12 mouse cellular contexts compared by ENCODE assay signal in genomic region chr15:36361522-36362148, GRCm38 (mm10).
DNase-seq lines count a peak whose midpoint lies in the region; ATAC-seq and TF ChIP-seq lines count a peak whose summit lies in the region.
"Had no signal": no experiment of that assay in that cellular context is flagged by ENCODE, and none has a peak within 500 bp of the region (broad histone marks: within the 10 kb centered on the region; RNA-seq: fewer than 3 reads in every experiment).

No protein-coding gene starts in this region.

- WGBS in heart, embryonic 12.5 days = 51% methylated on average over 7 of the region's 7 CpGs
- WGBS in midbrain, embryonic 10.5 days = 70% methylated on average over 7 of the region's 7 CpGs
- WGBS in midbrain, embryonic 11.5 days = 61% methylated on average over 7 of the region's 7 CpGs
- 48% methylated on average over 7 of the region's 7 CpGs for WGBS in midbrain, postnatal 0 days

- H3K4me2 ChIP-seq in heart, embryonic 12.5 days = no peak overlapping the region
- no peak overlapping the region for H3K4me2 ChIP-seq in midbrain, embryonic 11.5 days
- H3K4me2 ChIP-seq in midbrain, postnatal 0 days (ENCODE audit: low read depth, low read length, poor library complexity, severe bottlenecking) = no peak overlapping the region

- H3K9me3 ChIP-seq in heart, embryonic 12.5 days (replicated peaks) = no peaks in the 10 kb centered on the region
- no peaks in the 10 kb centered on the region for H3K9me3 ChIP-seq in midbrain, embryonic 10.5 days (replicated peaks)
- H3K9me3 ChIP-seq in midbrain, embryonic 11.5 days (ENCODE audit: control insufficient read depth, low read length) = no peaks in the 10 kb centered on the region
- no peaks in the 10 kb centered on the region for H3K9me3 ChIP-seq in erythroblast, embryonic 14.5 days (ENCODE audit: control insufficient read depth, low read length)
- no peaks in the 10 kb centered on the region for H3K9me3 ChIP-seq in midbrain, postnatal 0 days (ENCODE audit: low read length)
- H3K9me3 ChIP-seq: G1E had no signal

- peak overlapping the region; percentile 63 for H3K27ac ChIP-seq in heart, embryonic 12.5 days (ENCODE audit: poor library complexity, severe bottlenecking)
- H3K27ac ChIP-seq in midbrain, embryonic 10.5 days (replicated peaks) = peak overlapping the region; percentile 67; the same call in 1 of the 2 replicates
- no peak overlapping the region for H3K27ac ChIP-seq in midbrain, embryonic 11.5 days (ENCODE audit: low read depth, low read length)
- H3K27ac ChIP-seq in midbrain, postnatal 0 days (ENCODE audit: low read depth, low read length) = no peak overlapping the region

- no peak for DNase-seq in heart, postnatal 36 days
- no peak for DNase-seq in midbrain, embryonic 10.5 days (ENCODE audit: low spot score)
- no peak for DNase-seq in midbrain, embryonic 11.5 days (ENCODE audit: low spot score, missing footprints)
- peak; percentile 27 for DNase-seq in midbrain, postnatal 0 days (ENCODE audit: low spot score)
- DNase-seq in left cerebral cortex, postnatal 25 days (ENCODE audit: low spot score in 2 of 2) = no peak
- DNase-seq in cerebellum, adult 11-12 months = no peak
- DNase-seq: adrenal gland, adult 8-10 months; cerebellum, postnatal 10 days; layer of hippocampus, postnatal 36 days had no signal

- H3K9ac ChIP-seq in heart, embryonic 12.5 days = no peak overlapping the region
- H3K9ac ChIP-seq in midbrain, embryonic 11.5 days (ENCODE audit: low read length) = no peak overlapping the region
- H3K9ac ChIP-seq in midbrain, postnatal 0 days (replicated peaks; ENCODE audit: low read length, poor library complexity, severe bottlenecking) = no peak overlapping the region

- no peak overlapping the region for H3K4me3 ChIP-seq in heart, embryonic 12.5 days
- H3K4me3 ChIP-seq in midbrain, embryonic 10.5 days = no peak overlapping the region
- no peak overlapping the region for H3K4me3 ChIP-seq in midbrain, embryonic 11.5 days (ENCODE audit: low read depth, low read length)
- peak overlapping the region; percentile 50 for H3K4me3 ChIP-seq in erythroblast, embryonic 14.5 days (replicated peaks)
- no peak overlapping the region for H3K4me3 ChIP-seq in midbrain, postnatal 0 days (ENCODE audit: low read depth, low read length)

- H3K4me1 ChIP-seq in heart, embryonic 12.5 days (replicated peaks) = peaks cover 16% of the 10 kb centered on the region; the same call in 1 of the 2 replicates
- peaks cover 15% of the 10 kb centered on the region for H3K4me1 ChIP-seq in midbrain, embryonic 10.5 days
- H3K4me1 ChIP-seq in midbrain, embryonic 11.5 days (ENCODE audit: control insufficient read depth, insufficient read depth, low read length) = no peaks in the 10 kb centered on the region; the same call in 1 of the 2 replicates
- peaks cover 65% of the 10 kb centered on the region for H3K4me1 ChIP-seq in erythroblast, embryonic 14.5 days (ENCODE audit: control insufficient read depth)
- no peaks in the 10 kb centered on the region for H3K4me1 ChIP-seq in midbrain, postnatal 0 days (ENCODE audit: insufficient read depth, low read length)

- intact Hi-C loops in heart, postnatal 36 days (cut with DNase I) = loop anchor here (5.0 kb wide), 1 partner anchor 126 kb away; no protein-coding TSS in a partner anchor
- intact Hi-C loops in left cerebral cortex, postnatal 25 days (cut with DNase I) = no loop called here

- no peaks in the 10 kb centered on the region for H3K27me3 ChIP-seq in heart, embryonic 12.5 days (replicated peaks)
- H3K27me3 ChIP-seq in midbrain, embryonic 10.5 days (ENCODE audit: low read depth, poor library complexity, severe bottlenecking) = no peaks in the 10 kb centered on the region
- no peaks in the 10 kb centered on the region for H3K27me3 ChIP-seq in midbrain, embryonic 11.5 days (ENCODE audit: control insufficient read depth, insufficient read depth, low read length)
- H3K27me3 ChIP-seq in erythroblast, embryonic 14.5 days (ENCODE audit: control insufficient read depth) = no peaks in the 10 kb centered on the region
- H3K27me3 ChIP-seq in midbrain, postnatal 0 days (ENCODE audit: insufficient read depth, low read length) = no peaks in the 10 kb centered on the region

- no peaks in the 10 kb centered on the region for H3K36me3 ChIP-seq in heart, embryonic 12.5 days
- H3K36me3 ChIP-seq in midbrain, embryonic 10.5 days = no peaks in the 10 kb centered on the region
- no peaks in the 10 kb centered on the region for H3K36me3 ChIP-seq in midbrain, embryonic 11.5 days (ENCODE audit: control insufficient read depth, insufficient read depth, low read length)
- H3K36me3 ChIP-seq in erythroblast, embryonic 14.5 days (ENCODE audit: control insufficient read depth) = peaks cover 2% of the 10 kb centered on the region; the same call in 1 of the 2 replicates
- H3K36me3 ChIP-seq in midbrain, postnatal 0 days (ENCODE audit: insufficient read depth, low read length) = no peaks in the 10 kb centered on the region
- H3K36me3 ChIP-seq: G1E had no signal

- ATAC-seq in heart, embryonic 12.5 days (ENCODE audit: insufficient number of reproducible peaks, low FRiP score) = no peak
- no peak for ATAC-seq in midbrain, embryonic 11.5 days (ENCODE audit: low FRiP score)
- ATAC-seq in midbrain, postnatal 0 days (ENCODE audit: low FRiP score) = no peak

- TF ChIP-seq CTCF in midbrain, postnatal 0 days (IDR thresholded peaks at IDR 0.05) = no peak

Comparison
In these comparisons a context has a peak if more than half of its experiments do, and no peak if none do; other contexts are left out.
1. H3K27ac ChIP-seq: peak in heart, embryonic 12.5 days (single experiment) and midbrain, embryonic 10.5 days (single experiment); none in midbrain, embryonic 11.5 days (single experiment) and midbrain, postnatal 0 days (single experiment).